Mouse (Mus musculus) MEL (cell line): ENCODE results near the gene Rprd2.

Source experiments
- CTCF ChIP-seq, 3 experiments: IDR thresholded peaks in 2 of 3; conservative IDR thresholded peaks in 1 of 3; 2 replicates each; pipeline ENCODE4 v1.5.1; 2011 to 2012; ENCODE audit warnings: low read length in 3 of 3, low read depth in 2 of 3, mild to moderate bottlenecking in 2 of 3, improper control_type of control experiment in 1 of 3, inconsistent platforms in 1 of 3, mixed read lengths in 1 of 3, moderate library complexity in 1 of 3; ENCODE audit not compliant: control insufficient read depth in 1 of 3, insufficient read depth in 1 of 3, poor library complexity in 1 of 3, severe bottlenecking in 1 of 3
- EP300 ChIP-seq, 2 experiments: IDR thresholded peaks; 2 replicates each; pipeline ENCODE4 v1.6.1; 2011; ENCODE audit warnings: improper control_type of control experiment in 2 of 2, low read length in 2 of 2, low read depth in 1 of 2, mild to moderate bottlenecking in 1 of 2
- HCFC1 ChIP-seq: IDR thresholded peaks from 2 replicates; pipeline ENCODE4 v1.6.1; 2012; ENCODE audit warnings: low read depth, mild to moderate bottlenecking, inconsistent platforms, low read length, improper control_type of control experiment, moderate library complexity

DNA sequence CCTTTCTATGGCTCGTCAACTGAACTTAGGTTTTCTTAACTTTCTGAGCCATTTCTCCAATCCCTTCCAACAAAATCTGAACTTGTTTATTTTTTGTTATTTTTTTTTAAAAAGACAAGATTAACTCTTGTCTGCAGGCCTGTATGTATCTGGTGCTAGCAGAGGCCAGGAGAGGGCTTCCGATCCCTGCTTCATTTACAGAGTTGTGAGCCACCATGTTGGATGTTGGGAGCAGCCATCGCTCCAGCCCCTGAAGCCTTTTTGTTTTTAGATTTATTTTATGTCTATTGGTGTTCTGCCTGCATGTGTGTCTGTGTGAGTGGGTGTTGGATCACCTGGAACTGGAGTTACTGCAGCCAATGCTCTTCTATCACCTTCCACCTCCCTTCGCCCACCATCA lies 86.9 kb downstream of the Rprd2 start:
- TF ChIP-seq CTCF (IDR thresholded peaks at IDR 0.05 in 2 of 3, conservative IDR thresholded peaks at IDR 0.05 in 1 of 3; ENCODE audit: control insufficient read depth in 1 of 3, insufficient read depth in 1 of 3, low read depth in 2 of 3, low read length in 3 of 3, poor library complexity in 1 of 3, severe bottlenecking in 1 of 3) (no peak), EP300 (IDR thresholded peaks at IDR 0.05; ENCODE audit: low read depth in 1 of 2, low read length in 2 of 2) (no peak), HCFC1 (no peak)
